Mouse (Mus musculus) adrenal gland, adult 10 weeks (tissue): ENCODE results near the gene Zfp993. TPM values are rescaled to one million over a fixed set of nuclear protein-coding genes. Genes with fewer than 3 reads are reported as not detected.

Source experiments
- polyA plus RNA-seq: library from polyadenylated mRNA; stranded (reverse); fragments of 350-450 nt; fragmentation: Illumina TruSeq; extraction: RNeasy Lipid Tissue Mini Kit (QIAGEN cat#74804); gene quantifications from one replicate; pipeline ENCODE4 v1.2.3, GENCODE M21; 2014; ENCODE audit warnings: low read depth, low replicate concordance

Gene Zfp993
- 23.9 TPM for polyA plus RNA-seq

DNA sequence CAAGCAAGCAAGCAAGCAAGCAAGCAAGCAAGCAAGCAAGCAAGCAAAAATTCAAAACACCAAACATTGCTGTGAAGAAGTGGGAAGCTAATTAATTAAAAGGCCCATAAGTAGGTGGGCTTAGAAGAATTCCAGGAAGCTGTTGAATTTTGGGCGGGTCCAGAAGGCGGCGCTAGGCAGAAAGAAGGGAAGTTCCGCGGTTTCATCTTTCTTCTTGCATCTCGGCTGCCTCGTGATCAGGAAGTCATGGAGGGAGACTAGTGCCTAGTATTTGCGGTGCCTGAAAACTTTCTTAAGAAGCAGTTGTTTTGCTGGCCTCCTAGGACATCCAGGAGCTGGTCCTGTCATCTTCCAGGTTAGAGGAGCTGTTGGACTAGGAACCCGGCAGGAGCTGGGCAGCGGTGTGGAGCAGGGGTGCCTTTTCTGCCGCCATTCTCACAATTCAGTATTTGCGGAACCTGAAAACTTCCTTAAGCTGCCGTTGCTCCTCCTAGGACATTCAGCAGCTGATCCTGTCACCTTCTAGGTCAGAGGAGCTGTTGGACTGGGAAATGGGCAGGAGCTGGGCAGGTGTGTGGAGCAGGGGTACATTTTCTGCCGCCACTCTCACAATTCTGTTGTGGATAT lies at the start of gene Zfp993:
TSS of gene Zfp993 (plus strand) at position 188 of the 627 bp plus-strand sequence.

Other genes starting within 250 kb of the Zfp993 start
- gene Zfp992, start 161.9 kb upstream of the Zfp993 start, polyA plus RNA-seq: 15.8 TPM
- gene Zfp981, start 108.9 kb upstream of the Zfp993 start, polyA plus RNA-seq: 0.70 TPM